Mouse (Mus musculus) embryonic facial prominence, embryonic 14.5 days (tissue): ENCODE data around the gene Serpine1. TPM values are rescaled to one million over a fixed set of nuclear protein-coding genes. Genes with fewer than 3 reads are reported as not detected.
"Not testable (repeated sequence)": the region's sequence is repeated elsewhere in the genome, so short reads cannot be mapped to it uniquely, and the experiment has no call there.

Source experiments
- ATAC-seq: fragments of 200-750 bp; cut with Nextera tagmentation; 2 replicates; pipeline ENCODE4 v1.8.0; 2017; ENCODE audit warnings: low read depth, moderate number of reproducible peaks, moderate TSS enrichment
- DNase-seq: peaks from one replicate; pipeline ENCODE4 v3.0.0-alpha.2; 2015; ENCODE audit warnings: low spot score
- H3K27ac ChIP-seq: fragments of 300-500 bp; sonication (generic); replicated peaks from 2 replicates; pipeline ENCODE4 v1.5.1; 2014; ENCODE audit warnings: low read depth, mild to moderate bottlenecking, low read length, moderate library complexity
- H3K27me3 ChIP-seq: fragments of 300-500 bp; sonication (generic); replicated peaks from 2 replicates; pipeline ENCODE4 v1.6.1; 2014; ENCODE audit warnings: low read length; ENCODE audit not compliant: control insufficient read depth, insufficient read depth
- H3K36me3 ChIP-seq: fragments of 300-500 bp; sonication (generic); 2 replicates; pipeline ENCODE4 v1.6.1; 2014; ENCODE audit warnings: low read length, mixed read lengths; ENCODE audit not compliant: control insufficient read depth, insufficient read depth
- H3K4me1 ChIP-seq: fragments of 300-500 bp; sonication (generic); 2 replicates; pipeline ENCODE4 v1.6.1; 2014; ENCODE audit warnings: antibody characterized with exemption, low read length; ENCODE audit not compliant: control insufficient read depth, insufficient read depth
- H3K4me2 ChIP-seq: fragments of 300-500 bp; sonication (generic); 2 replicates; pipeline ENCODE4 v1.6.1; 2014; ENCODE audit warnings: low read depth, mild to moderate bottlenecking, low read length, moderate library complexity, mixed read lengths
- H3K4me3 ChIP-seq: fragments of 300-500 bp; sonication (generic); 2 replicates; pipeline ENCODE4 v1.5.1; 2014; ENCODE audit warnings: low read depth, mild to moderate bottlenecking, low read length
- H3K9ac ChIP-seq: fragments of 300-500 bp; sonication (generic); 2 replicates; pipeline ENCODE4 v1.6.1; 2014; ENCODE audit warnings: low read depth, mild to moderate bottlenecking, low read length, moderate library complexity, mixed read lengths
- H3K9me3 ChIP-seq: fragments of 300-500 bp; sonication (generic); 2 replicates; pipeline ENCODE4 v1.6.1; 2016; ENCODE audit warnings: low read length; ENCODE audit not compliant: control insufficient read depth
- WGBS: fragments of 180-500 bp; shearing (Covaris S2); extraction: QIAGEN DNeasy Blood & Tissue Kit; methylation state at CpG from one replicate; pipeline ENCODE4 v1.1.7; 2014; 5-methylcytosine and 5-hydroxymethylcytosine counted together
- polyA plus RNA-seq: library from polyadenylated mRNA; unstranded; fragments of >200 nt; fragmentation: Nextera tagmentation; extraction: Ambion mirVana; gene quantifications from 2 replicates; pipeline ENCODE4 v1.2.1, GENCODE M21; 2014

Serpine1 gene
- 0.50 and 0.63 TPM in 2 replicates for polyA plus RNA-seq

DNA sequence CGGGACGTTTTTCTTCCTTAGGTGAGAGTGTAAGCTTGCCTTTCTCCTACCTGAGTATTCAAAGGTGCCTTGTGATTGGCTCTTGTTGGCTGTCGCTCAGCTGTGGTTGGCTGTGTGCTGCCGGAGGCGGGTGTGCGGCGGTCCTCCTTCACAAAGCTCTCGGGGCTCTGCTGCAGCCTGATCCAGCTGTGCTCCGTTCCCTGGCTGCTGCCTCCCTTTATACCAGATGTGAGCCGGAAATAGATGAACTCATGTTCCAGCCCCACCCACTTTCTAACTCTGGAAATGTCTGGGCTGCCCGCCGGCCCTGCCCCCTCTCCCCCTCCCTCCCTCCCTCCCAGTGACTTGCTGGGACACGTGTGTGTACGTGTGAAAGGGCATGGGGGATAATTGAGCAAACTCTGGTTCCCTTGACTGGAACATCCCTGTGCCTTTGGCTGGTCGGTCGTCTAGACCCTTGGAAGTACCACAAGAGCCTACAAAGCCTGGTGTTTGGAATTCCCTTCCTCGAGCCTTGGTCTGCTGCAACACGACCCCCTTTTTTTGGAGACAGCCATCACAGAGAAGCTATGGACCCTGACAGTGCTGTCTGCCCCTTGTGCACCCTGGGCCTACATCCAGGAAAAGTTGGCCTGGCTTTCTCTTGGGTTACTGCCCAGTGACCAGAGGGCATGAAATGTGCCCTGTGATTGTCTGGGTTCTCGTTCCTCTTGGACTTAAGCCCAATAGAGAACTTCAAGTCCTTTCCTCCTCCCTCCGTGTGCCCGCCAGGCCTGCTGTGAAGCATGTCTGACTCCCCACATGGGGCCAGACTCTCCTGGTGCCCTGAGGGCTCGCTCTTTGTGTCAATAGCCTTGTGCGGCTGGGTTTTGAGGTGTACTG, at the start of gene Serpine1:
Gene Serpine1 (minus strand): TSS at position 190 of the 882 bp plus-strand sequence.
- DNase-seq (peak; percentile 95), ATAC-seq (peak; percentile 98)
- Histone ChIP-seq H3K4me1 (peaks cover 15% of the 10 kb centered on the region), H3K4me3 (peak within 1 kb of the TSS; percentile 26), H3K36me3 (no peaks in the 10 kb centered on the region), H3K9ac (peak within 1 kb of the TSS; percentile 42), H3K27ac (peak within 1 kb of the TSS; percentile 62), H3K4me2 (peak within 1 kb of the TSS; percentile 54), H3K9me3 (no peaks in the 10 kb centered on the region), H3K27me3 (no peaks in the 10 kb centered on the region)
- WGBS, result 14% methylated on average over 20 of the region's 23 CpGs

GRCm38 (mm10) chr5:137121280-137121679, 49.2 kb upstream of the Serpine1 start:
- Histone ChIP-seq H3K9ac (no peak overlapping the region), H3K27me3 (no peaks in the 10 kb centered on the region), H3K36me3 (no peaks in the 10 kb centered on the region), H3K9me3 (no peaks in the 10 kb centered on the region), H3K4me1 (0 out of 2 replicates have a peak, but pooled peaks cover 3% of the 10 kb centered on the region), H3K4me3 (no peak overlapping the region), H3K27ac (no peak overlapping the region), H3K4me2 (no peak overlapping the region)
- WGBS, result 67% methylated on average over 4 of the region's 4 CpGs
- ATAC-seq (no peak), DNase-seq (no peak)

GRCm38 (mm10) chr5:137118878-137119277, 46.8 kb upstream of the Serpine1 start:
- peaks cover 10% of the 10 kb centered on the region; the same call in 1 of the 2 replicates for H3K4me1 ChIP-seq
- no peak overlapping the region for H3K4me3 ChIP-seq
- no peak overlapping the region for H3K27ac ChIP-seq
- no peak overlapping the region for H3K4me2 ChIP-seq
- H3K9ac ChIP-seq, result no peak overlapping the region
- ATAC-seq (no peak), DNase-seq (no peak)
- 0 out of 2 replicates have a peak, but pooled peaks cover 2% of the 10 kb centered on the region for H3K36me3 ChIP-seq
- WGBS, result 71% methylated on average over 4 of the region's 4 CpGs
- no peaks in the 10 kb centered on the region for H3K27me3 ChIP-seq
- no peaks in the 10 kb centered on the region for H3K9me3 ChIP-seq

- not testable (repeated sequence) for H3K9ac ChIP-seq, H3K27me3 ChIP-seq, H3K4me2 ChIP-seq, H3K4me3 ChIP-seq, H3K9me3 ChIP-seq, H3K27ac ChIP-seq, DNase-seq, ATAC-seq
- H3K4me1 ChIP-seq, result peaks cover 10% of the 10 kb centered on the region; the same call in 1 of the 2 replicates
- H3K36me3 ChIP-seq, result peaks cover 11% of the 10 kb centered on the region; the same call in 1 of the 2 replicates
- 86% methylated on average over 3 of the region's 3 CpGs for WGBS
These were observed 45.9 kb upstream of the Serpine1 start for GRCm38 (mm10) chr5:137117994-137118393.

- H3K27me3 ChIP-seq, result no peaks in the 10 kb centered on the region
- H3K4me2 ChIP-seq, result no peak overlapping the region
- no peak overlapping the region for H3K4me3 ChIP-seq
- WGBS, result 86% methylated on average over 2 of the region's 2 CpGs
- H3K27ac ChIP-seq, result no peak overlapping the region
- H3K9ac ChIP-seq, result no peak overlapping the region
- H3K9me3 ChIP-seq, result no peaks in the 10 kb centered on the region
- H3K4me1 ChIP-seq, result peaks cover 10% of the 10 kb centered on the region; the same call in 1 of the 2 replicates
- ATAC-seq (no peak), DNase-seq (no peak)
- peaks cover 17% of the 10 kb centered on the region; the same call in 1 of the 2 replicates for H3K36me3 ChIP-seq
These were observed 44.9 kb upstream of the Serpine1 start for GRCm38 (mm10) chr5:137116987-137117386.

DNA sequence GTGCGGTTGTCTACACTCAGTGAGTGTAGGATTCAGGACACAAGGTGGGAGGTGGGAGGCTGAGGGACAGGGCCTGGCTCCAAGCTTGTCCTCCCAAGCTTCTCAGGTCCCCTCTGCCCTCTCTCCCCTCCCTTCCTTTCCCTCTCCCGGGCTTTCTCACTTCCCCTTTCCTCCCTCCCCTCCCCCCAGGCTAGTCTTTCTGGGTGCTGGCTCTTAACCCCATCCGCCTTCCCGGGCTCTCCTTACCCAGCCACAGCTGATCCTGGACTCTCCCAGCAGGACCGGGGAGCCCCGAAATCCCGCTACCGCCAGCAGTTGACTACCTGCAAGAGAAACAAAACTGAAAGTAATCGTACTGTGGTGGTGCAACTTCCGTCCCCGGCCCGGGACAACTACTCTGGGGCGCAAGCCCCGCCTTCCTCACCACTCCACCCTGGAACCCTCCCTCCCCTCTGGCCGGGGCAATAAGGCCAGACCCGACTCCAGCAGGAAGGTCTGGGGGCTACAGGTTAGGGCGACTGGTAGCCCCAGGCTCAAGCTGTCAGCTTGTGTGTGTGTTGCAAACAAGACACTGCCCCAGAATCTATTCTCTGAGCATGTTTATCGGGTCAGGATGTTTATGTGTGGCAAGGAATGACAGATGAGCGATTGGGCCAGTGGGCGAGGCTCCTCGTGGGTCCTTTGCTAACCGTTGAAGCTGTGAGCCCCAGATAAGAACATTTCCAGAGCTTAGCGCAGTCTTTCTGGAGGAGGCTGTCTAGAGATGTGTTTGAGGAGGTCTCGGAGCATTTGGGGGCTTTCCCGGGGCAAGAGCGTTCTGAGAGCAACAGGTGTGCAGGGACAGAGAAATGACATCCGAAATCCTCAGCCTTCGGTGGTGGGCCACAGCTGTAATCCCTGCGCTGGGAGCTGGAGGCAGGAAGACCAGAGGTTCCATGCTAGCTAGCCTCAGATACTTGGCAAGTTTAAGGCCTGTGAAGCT, 44.1 kb upstream of the Serpine1 start, which contains the start of gene Trim56:
Gene Trim56 (minus strand): TSS at position 344 of the 982 bp plus-strand sequence.
- H3K4me2 ChIP-seq, result peak within 1 kb of the TSS; percentile 67
- peak within 1 kb of the TSS; percentile 64 for H3K4me3 ChIP-seq
- peak; percentile 65 for DNase-seq
- H3K27me3 ChIP-seq, result no peaks in the 10 kb centered on the region
- peak within 1 kb of the TSS; percentile 80 for H3K9ac ChIP-seq
- 9% methylated on average over 28 of the region's 29 CpGs for whole genome bisulfite sequencing
- H3K36me3 ChIP-seq, result peaks cover 17% of the 10 kb centered on the region; the same call in 1 of the 2 replicates
- H3K9me3 ChIP-seq, result no peaks in the 10 kb centered on the region
- H3K27ac ChIP-seq, result peak within 1 kb of the TSS; percentile 58; the same call in 1 of the 2 replicates
- peak; percentile 79 for ATAC-seq
- peaks cover 10% of the 10 kb centered on the region; the same call in 1 of the 2 replicates for H3K4me1 ChIP-seq

GRCm38 (mm10) chr5:137114891-137115561, 43.0 kb upstream of the Serpine1 start:
- WGBS, result 77% methylated on average over 9 of the region's 9 CpGs
- Histone ChIP-seq H3K9me3 (no peaks in the 10 kb centered on the region), H3K4me2 (peak overlapping the region; percentile 67), H3K4me1 (peaks cover 10% of the 10 kb centered on the region; the same call in 1 of the 2 replicates), H3K27me3 (no peaks in the 10 kb centered on the region), H3K36me3 (peaks cover 17% of the 10 kb centered on the region; the same call in 1 of the 2 replicates), H3K9ac (peak overlapping the region; percentile 80), H3K4me3 (peak overlapping the region; percentile 64), H3K27ac (0 out of 2 replicates have a peak overlapping the region, but pooled peaks have one; percentile 58)
- DNase-seq, result no peak
- ATAC-seq, result no peak
